Mouse (Mus musculus): ENCODE data around the gene Sae1.

DNA sequence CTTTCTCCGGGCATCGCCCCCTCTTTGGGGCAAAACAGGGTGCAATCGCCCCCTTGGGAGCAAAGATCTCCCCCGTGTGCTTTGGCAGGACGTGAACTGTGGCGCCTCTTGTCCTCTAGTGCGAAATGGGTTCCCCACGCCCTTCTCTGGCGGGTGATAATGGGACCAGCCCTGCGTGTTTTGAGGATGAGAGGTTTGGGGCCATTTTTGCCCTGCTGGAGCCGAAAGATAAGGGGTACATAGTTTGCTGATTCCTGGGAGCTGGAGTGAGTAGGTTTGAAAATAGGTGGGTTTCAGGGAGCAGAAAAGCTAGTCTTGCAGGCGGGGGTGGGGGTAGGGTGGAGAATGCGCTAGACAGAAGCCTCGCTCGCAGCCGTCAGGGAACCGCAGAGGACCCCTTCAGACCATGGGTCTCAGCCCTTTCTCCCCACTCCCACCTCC lies 14.4 kb upstream of the Sae1 start:
- TF ChIP-seq CTCF (IDR thresholded peaks at IDR 0.05; ENCODE audit: borderline replicate concordance, control insufficient read depth, extremely low read depth, insufficient read depth, low read length, poor library complexity) = no peak
- no peak for TF ChIP-seq POLR2A (IDR thresholded peaks at IDR 0.05; ENCODE audit: control insufficient read depth, extremely low read depth, insufficient read depth, low read length, poor library complexity)

All from thymus, adult 2 months (tissue).